ENCODE assay signal across 9 mouse cellular contexts in genomic region chr10:81929842-81930743, GRCm38 (mm10). TPM values are rescaled to one million over a fixed set of nuclear protein-coding genes. Genes with fewer than 3 reads are reported as not detected.
A peak's percentile ranks its signal among the peaks of the same experiment; 100 is the strongest.
DNase-seq lines count a peak whose midpoint lies in the region; ATAC-seq and TF ChIP-seq lines count a peak whose summit lies in the region.
"Not testable (repeated sequence)": the region's sequence is repeated elsewhere in the genome, so short reads cannot be mapped to it uniquely, and the experiment has no call there.
"Had no signal": no experiment of that assay in that cellular context is flagged by ENCODE, and none has a peak within 500 bp of the region (broad histone marks: within the 10 kb centered on the region; RNA-seq: fewer than 3 reads in every experiment).

Gene Zfp781 (minus strand): TSS chr10:81930480.

- H3K36me3 ChIP-seq in forebrain, embryonic 15.5 days; heart, postnatal 0 days (replicated peaks; ENCODE audit: control insufficient read depth, insufficient read depth, low read length); intestine, embryonic 15.5 days; limb, embryonic 15.5 days; lung, postnatal 0 days (ENCODE audit: insufficient read depth, low read length): not testable (repeated sequence)

- not testable (repeated sequence) for H3K9me3 ChIP-seq in forebrain, embryonic 15.5 days; heart, postnatal 0 days (replicated peaks; ENCODE audit: control insufficient read depth, low read length); intestine, embryonic 15.5 days; limb, embryonic 15.5 days; lung, postnatal 0 days (ENCODE audit: low read length)

- not testable (repeated sequence) for H3K4me3 ChIP-seq in forebrain, embryonic 15.5 days; heart, postnatal 0 days (ENCODE audit: low read depth, low read length); intestine, embryonic 15.5 days (replicated peaks); limb, embryonic 15.5 days; lung, postnatal 0 days (ENCODE audit: low read depth, low read length)

- peak; percentile 100 for ATAC-seq in cerebellum, adult (ENCODE audit: insufficient number of reproducible peaks, low FRiP score, low TSS enrichment)
- ATAC-seq in forebrain, embryonic 15.5 days (replicated peaks), result peak; percentile 99
- ATAC-seq in heart, postnatal 0 days (ENCODE audit: insufficient read depth, low read depth), result peak; percentile 96
- ATAC-seq in intestine, embryonic 15.5 days, result peak; percentile 100
- ATAC-seq in limb, embryonic 15.5 days (ENCODE audit: insufficient number of reproducible peaks, low FRiP score, low TSS enrichment, low read depth), result peak; percentile 93
- peak; percentile 95 for ATAC-seq in lung, postnatal 0 days
- peak; percentile 68 for ATAC-seq in monocyte, adult 5-6 weeks (replicated peaks; ENCODE audit: insufficient number of reproducible peaks, low FRiP score, low TSS enrichment, poor library complexity, severe bottlenecking)

- not testable (repeated sequence) for TF ChIP-seq EP300 in heart, postnatal 0 days (IDR thresholded peaks at IDR 0.05; ENCODE audit: low read depth); lung, postnatal 0 days (IDR thresholded peaks at IDR 0.05)

- H3K4me2 ChIP-seq in forebrain, embryonic 15.5 days (replicated peaks); heart, postnatal 0 days (ENCODE audit: low read depth, low read length); intestine, embryonic 15.5 days (replicated peaks); limb, embryonic 15.5 days; lung, postnatal 0 days (replicated peaks; ENCODE audit: low read depth, low read length): not testable (repeated sequence)

- H3K9ac ChIP-seq in forebrain, embryonic 15.5 days (replicated peaks); heart, postnatal 0 days (replicated peaks; ENCODE audit: low read depth, low read length); intestine, embryonic 15.5 days; limb, embryonic 15.5 days; lung, postnatal 0 days (replicated peaks; ENCODE audit: low read depth): not testable (repeated sequence)

- not testable (repeated sequence) for DNase-seq in heart, postnatal 0 days (ENCODE audit: low spot score); lung, postnatal 0 days (ENCODE audit: low spot score)

- WGBS in forebrain, embryonic 15.5 days, result no CpG with 5 or more reads among the region's 43 CpGs
- no CpG with 5 or more reads among the region's 43 CpGs for WGBS in heart, postnatal 0 days
- no CpG with 5 or more reads among the region's 43 CpGs for WGBS in intestine, embryonic 15.5 days
- no CpG with 5 or more reads among the region's 43 CpGs for WGBS in limb, embryonic 15.5 days
- WGBS in lung, postnatal 0 days, result no CpG with 5 or more reads among the region's 43 CpGs

- H3K4me1 ChIP-seq in forebrain, embryonic 15.5 days; heart, postnatal 0 days (ENCODE audit: control insufficient read depth, insufficient read depth); intestine, embryonic 15.5 days (replicated peaks); limb, embryonic 15.5 days; lung, postnatal 0 days (ENCODE audit: insufficient read depth, low read depth, low read length): not testable (repeated sequence)

- H3K27me3 ChIP-seq in forebrain, embryonic 15.5 days; heart, postnatal 0 days (ENCODE audit: control insufficient read depth, insufficient read depth, low read length); intestine, embryonic 15.5 days (replicated peaks); limb, embryonic 15.5 days; lung, postnatal 0 days (replicated peaks; ENCODE audit: insufficient read depth, low read length): not testable (repeated sequence)

- not testable (repeated sequence) for H3K27ac ChIP-seq in forebrain, embryonic 15.5 days (replicated peaks); heart, postnatal 0 days (ENCODE audit: low read depth); intestine, embryonic 15.5 days; limb, embryonic 15.5 days; lung, postnatal 0 days (ENCODE audit: low read length)

- TF ChIP-seq CTCF in heart, postnatal 0 days (IDR thresholded peaks at IDR 0.05; ENCODE audit: low read depth); lung, postnatal 0 days (IDR thresholded peaks at IDR 0.05): not testable (repeated sequence)

RNA-seq across cellular contexts. Expression of gene Zfp781, which starts in this region (rescaled TPM):
- 6.4 and 8.0 TPM in 2 replicates for polyA plus RNA-seq in forebrain, embryonic 15.5 days (2015; fragmentation: Nextera tagmentation; extraction: Ambion mirVana)
- 0.76 and 1.8 TPM in 2 replicates for total RNA-seq in heart, postnatal 0 days (2014; rRNA removed; ENCODE audit: low replicate concordance)
- polyA plus RNA-seq in heart, postnatal 0 days (2015; fragmentation: Nextera tagmentation; extraction: Ambion mirVana), result 0.81 and 1.1 TPM in 2 replicates
- 2.3 and 2.7 TPM in 2 replicates for polyA plus RNA-seq in intestine, embryonic 15.5 days (2015; fragmentation: Nextera tagmentation; extraction: Ambion mirVana)
- 2.7 and 4.6 TPM in 2 replicates for polyA plus RNA-seq in limb, embryonic 15.5 days (2015; fragmentation: Nextera tagmentation; extraction: Ambion mirVana)
- polyA plus RNA-seq in lung, postnatal 0 days (2015; fragmentation: Nextera tagmentation; extraction: Ambion mirVana), result 0.73 and 0.99 TPM in 2 replicates
- 1.8 to 3.0 TPM (median 1.8 TPM) in 3 replicates for total RNA-seq in monocyte, adult 5-6 weeks (2017)
- total RNA-seq: MEL had no signal
- polyA plus RNA-seq: erythroblast, embryonic 14.5 days had no signal

Comparison
In these comparisons a context has a peak if more than half of its experiments do, and no peak if none do; other contexts are left out.
1. Peak in ATAC-seq in lung, postnatal 0 days; RNA of the gene not detected or under 1 TPM.